Mouse (Mus musculus) embryonic facial prominence, embryonic 13.5 days (tissue): ENCODE data around the gene Mmaa. TPM values are rescaled to one million over a fixed set of nuclear protein-coding genes. Genes with fewer than 3 reads are reported as not detected.

Experiments used
- polyA plus RNA-seq: library from polyadenylated mRNA; unstranded; fragments of >200 nt; fragmentation: Nextera tagmentation; extraction: Ambion mirVana; gene quantifications from 2 replicates; pipeline ENCODE4 v1.2.1, GENCODE M21; 2015

The Mmaa gene
- polyA plus RNA-seq, 1 experiment from 2014 or later = 16.2 TPM

Other genes starting within 250 kb of the Mmaa start
- gene 1700011L22Rik, start 46.4 kb downstream of the Mmaa start, polyA plus RNA-seq = not detected in 2 replicates
- gene Smad1, start 104.6 kb upstream of the Mmaa start, polyA plus RNA-seq = 53.9 and 58.0 TPM in 2 replicates